Mouse (Mus musculus) lung, embryonic 14.5 days (tissue): ENCODE results near the gene Trim26. TPM values are rescaled to one million over a fixed set of nuclear protein-coding genes. Genes with fewer than 3 reads are reported as not detected.
"Not testable (repeated sequence)": the region's sequence is repeated elsewhere in the genome, so short reads cannot be mapped to it uniquely, and the experiment has no call there.

Source experiments
- ATAC-seq: fragments of 200-750 bp; cut with Nextera tagmentation; 2 replicates; pipeline ENCODE4 v1.8.0; 2017; ENCODE audit warnings: mild to moderate bottlenecking, moderate TSS enrichment, moderate library complexity; ENCODE audit not compliant: insufficient read depth
- DNase-seq: peaks from one replicate; pipeline ENCODE4 v3.0.0-alpha.2; 2015
- H3K27ac ChIP-seq: fragments of 300-500 bp; sonication (generic); 2 replicates; pipeline ENCODE4 v1.5.1; 2014; ENCODE audit warnings: low read depth, mild to moderate bottlenecking, moderate library complexity
- H3K27me3 ChIP-seq: fragments of 300-500 bp; sonication (generic); 2 replicates; pipeline ENCODE4 v1.6.1; 2014; ENCODE audit warnings: low read length, control low read depth; ENCODE audit not compliant: insufficient read depth
- H3K36me3 ChIP-seq: fragments of 300-500 bp; sonication (generic); 2 replicates; pipeline ENCODE4 v1.6.1; 2014; ENCODE audit warnings: control low read depth; ENCODE audit not compliant: insufficient read depth
- H3K4me1 ChIP-seq: fragments of 300-500 bp; sonication (generic); 2 replicates; pipeline ENCODE4 v1.6.1; 2014; ENCODE audit warnings: antibody characterized with exemption, control low read depth; ENCODE audit not compliant: insufficient read depth
- H3K4me2 ChIP-seq: fragments of 300-500 bp; sonication (generic); 2 replicates; pipeline ENCODE4 v1.6.1; 2014; ENCODE audit warnings: mild to moderate bottlenecking
- H3K4me3 ChIP-seq: fragments of 300-500 bp; sonication (generic); 2 replicates; pipeline ENCODE4 v1.5.1; 2014; ENCODE audit warnings: low read depth, low read length
- H3K9ac ChIP-seq: fragments of 300-500 bp; sonication (generic); 2 replicates; pipeline ENCODE4 v1.6.1; 2014
- H3K9me3 ChIP-seq: fragments of 300-500 bp; sonication (generic); 2 replicates; pipeline ENCODE4 v1.6.1; 2016; ENCODE audit warnings: low read depth, low read length, control low read depth
- CTCF ChIP-seq: IDR thresholded peaks from 2 replicates; pipeline ENCODE4 v1.5.1; 2016; ENCODE audit warnings: antibody characterized with exemption, low read depth
- WGBS: fragments of 180-500 bp; shearing (Covaris S2); extraction: QIAGEN DNeasy Blood & Tissue Kit; methylation state at CpG from one replicate; pipeline ENCODE4 v1.1.7; 2014; 5-methylcytosine and 5-hydroxymethylcytosine counted together
- polyA plus RNA-seq: library from polyadenylated mRNA; unstranded; fragments of >200 nt; fragmentation: Nextera tagmentation; extraction: Ambion mirVana; gene quantifications from 2 replicates; pipeline ENCODE4 v1.2.1, GENCODE M21; 2014

The Trim26 gene
- polyA plus RNA-seq, result 33.1 and 35.0 TPM in 2 replicates

GRCm38 (mm10) chr17:36836874-36837647 is at the start of gene Trim26:
Trim26 (plus strand) TSS chr17:36837134.
- no peak for TF ChIP-seq CTCF
- H3K4me1 ChIP-seq, result peaks cover 6% of the 10 kb centered on the region; the same call in 1 of the 2 replicates
- no peaks in the 10 kb centered on the region for H3K36me3 ChIP-seq
- WGBS, result under 1% methylated on average over 58 of the region's 58 CpGs
- H3K27me3 ChIP-seq, result no peaks in the 10 kb centered on the region
- ATAC-seq, result peak; percentile 99
- H3K9ac ChIP-seq, result peak within 1 kb of the TSS; percentile 86
- H3K4me2 ChIP-seq, result peak within 1 kb of the TSS; percentile 66
- DNase-seq, result peak; percentile 99
- H3K27ac ChIP-seq, result peak within 1 kb of the TSS; percentile 96
- no peaks in the 10 kb centered on the region for H3K9me3 ChIP-seq
- H3K4me3 ChIP-seq, result peak within 1 kb of the TSS; percentile 70

- no peak overlapping the region for H3K27ac ChIP-seq
- WGBS, result 71% methylated on average over 2 of the region's 2 CpGs
- no peak for TF ChIP-seq CTCF
- no peaks in the 10 kb centered on the region for H3K4me1 ChIP-seq
- H3K4me3 ChIP-seq, result no peak overlapping the region
- no peak overlapping the region for H3K4me2 ChIP-seq
- no peak for DNase-seq
- no peak; the same call in 1 of the 2 replicates for ATAC-seq
- H3K9me3 ChIP-seq, result no peaks in the 10 kb centered on the region
- no peaks in the 10 kb centered on the region for H3K36me3 ChIP-seq
- no peak overlapping the region for H3K9ac ChIP-seq
- H3K27me3 ChIP-seq, result no peaks in the 10 kb centered on the region
Observed at GRCm38 (mm10) chr17:36788351-36788750, 48.6 kb upstream of the Trim26 start.

- not testable (repeated sequence) for H3K9me3 ChIP-seq, H3K27me3 ChIP-seq, H3K36me3 ChIP-seq, H3K4me1 ChIP-seq, H3K4me3 ChIP-seq, H3K27ac ChIP-seq, H3K9ac ChIP-seq, H3K4me2 ChIP-seq
- ATAC-seq, result peak; percentile 38; the same call in 1 of the 2 replicates
- peak; percentile 86 for TF ChIP-seq CTCF
- DNase-seq, result peak; percentile 92
Observed at GRCm38 (mm10) chr17:36788801-36789200, 48.1 kb upstream of the Trim26 start.

GRCm38 (mm10) chr17:36799493-36799892 is 37.4 kb upstream of the Trim26 start:
- no peaks in the 10 kb centered on the region for H3K27me3 ChIP-seq
- H3K4me3 ChIP-seq, result no peak overlapping the region
- no peak overlapping the region for H3K9ac ChIP-seq
- H3K27ac ChIP-seq, result no peak overlapping the region
- DNase-seq (no peak), ATAC-seq (no peak)
- WGBS, result 54% methylated on average over 10 of the region's 10 CpGs
- H3K4me2 ChIP-seq, result no peak overlapping the region
- H3K36me3 ChIP-seq, result no peaks in the 10 kb centered on the region
- no peaks in the 10 kb centered on the region for H3K9me3 ChIP-seq
- TF ChIP-seq CTCF, result no peak
- H3K4me1 ChIP-seq, result no peaks in the 10 kb centered on the region

GRCm38 (mm10) chr17:36799921-36800462 is 36.9 kb upstream of the Trim26 start:
- not testable (repeated sequence) for H3K9me3 ChIP-seq, DNase-seq, H3K9ac ChIP-seq, ATAC-seq, H3K27ac ChIP-seq, H3K27me3 ChIP-seq, H3K36me3 ChIP-seq, H3K4me3 ChIP-seq, H3K4me1 ChIP-seq, H3K4me2 ChIP-seq
- WGBS, result 9% methylated on average over 4 of the region's 4 CpGs

- Histone ChIP-seq H3K27me3 (no peaks in the 10 kb centered on the region), H3K27ac (no peak within 1 kb of the TSS), H3K9me3 (no peaks in the 10 kb centered on the region), H3K9ac (no peak within 1 kb of the TSS), H3K4me1 (no peaks in the 10 kb centered on the region), H3K36me3 (no peaks in the 10 kb centered on the region), H3K4me2 (no peak within 1 kb of the TSS), H3K4me3 (no peak within 1 kb of the TSS)
- ATAC-seq (no peak), DNase-seq (no peak)
- no peak for TF ChIP-seq CTCF
Observed at GRCm38 (mm10) chr17:36811871-36812270, 25.1 kb upstream of the Trim26 start, which contains the start of gene H2-M10.6. H2-M10.6 (plus strand) TSS chr17:36812171.

GRCm38 (mm10) chr17:36824005-36824404 is 12.9 kb upstream of the Trim26 start:
- peak; percentile 78 for TF ChIP-seq CTCF
- no peak for ATAC-seq
- no peak overlapping the region for H3K4me2 ChIP-seq

More at GRCm38 (mm10) chr17:36824005-36824404, 12.9 kb upstream of the Trim26 start:
- DNase-seq, result peak; percentile 71
- Histone ChIP-seq H3K36me3 (no peaks in the 10 kb centered on the region), H3K4me3 (no peak overlapping the region), H3K9me3 (no peaks in the 10 kb centered on the region), H3K9ac (no peak overlapping the region), H3K4me1 (no peaks in the 10 kb centered on the region), H3K27me3 (no peaks in the 10 kb centered on the region), H3K27ac (no peak overlapping the region)
